Mouse (Mus musculus): ENCODE results near the gene Hoxd9. TPM values are rescaled to one million over a fixed set of nuclear protein-coding genes. Genes with fewer than 3 reads are reported as not detected.
A peak's percentile ranks its signal among the peaks of the same experiment; 100 is the strongest.

Hoxd9 gene
- total and polyA plus RNA-seq, 3 experiments, result not detected

GRCm38 (mm10) chr2:74660421-74661375 lies 36.8 kb upstream of the Hoxd9 start:
- dilution Hi-C loops (cut with MboI; ENCODE audit: extremely low pct_ligation_motif_present, extremely low pct_unique_long_range_greater_than_20kb, low sequenced_read_pairs), result no loop called here
- Histone ChIP-seq H3K27me3 (replicated peaks) (no peaks in the 10 kb centered on the region), H3K36me3 (replicated peaks in 1 of 2; ENCODE audit: control insufficient read depth in 1 of 2, insufficient read depth in 1 of 2, low read length in 1 of 2) (no peaks in the 10 kb centered on the region), H3K79me2 (replicated peaks; ENCODE audit: control insufficient read depth, extremely low read depth, insufficient read depth, poor library complexity, severe bottlenecking) (no peaks in the 10 kb centered on the region), H3K4me3 (replicated peaks in 1 of 3; ENCODE audit: low read depth in 2 of 3, low read length in 2 of 3, poor library complexity in 1 of 3) (no peak overlapping the region), H3K9ac (ENCODE audit: insufficient read depth, low read depth) (no peak overlapping the region), H3K27ac (ENCODE audit: insufficient read depth, low read depth) (no peak overlapping the region), H3K4me1 (ENCODE audit: control insufficient read depth in 1 of 2, insufficient read depth in 2 of 2) (peaks cover 0 to 5% of the 10 kb centered on the region in 2 experiments; a peak in 2 of 4 replicates), H3K9me3 (replicated peaks; ENCODE audit: low read length) (peaks cover 36% of the 10 kb centered on the region), H3K4me2 (ENCODE audit: insufficient read depth, low read depth, poor library complexity, severe bottlenecking) (no peak overlapping the region)
- TF ChIP-seq POLR2A (IDR thresholded peaks at IDR 0.05; ENCODE audit: low read depth, low read length), result no peak
- no peak for DNase-seq (ENCODE audit: extremely low read depth)
- in situ Hi-C loops (cut with MboI; ENCODE audit: low pct_ligation_motif_present, low pct_unique_long_range_greater_than_20kb, low sequenced_read_pairs), result loop anchor here (10.0 to 25.0 kb wide), 3 partner anchors 366 to 1073 kb away; partner anchors contain the start of gene Chrna1

- Histone ChIP-seq H3K27me3 (replicated peaks) (no peaks in the 10 kb centered on the region), H3K9ac (ENCODE audit: insufficient read depth, low read depth) (no peak overlapping the region), H3K4me3 (replicated peaks in 1 of 3; ENCODE audit: low read depth in 2 of 3, low read length in 2 of 3, poor library complexity in 1 of 3) (no peak overlapping the region), H3K36me3 (replicated peaks in 1 of 2; ENCODE audit: control insufficient read depth in 1 of 2, insufficient read depth in 1 of 2, low read length in 1 of 2) (no peaks in the 10 kb centered on the region), H3K27ac (ENCODE audit: insufficient read depth, low read depth) (no peak overlapping the region), H3K79me2 (replicated peaks; ENCODE audit: control insufficient read depth, extremely low read depth, insufficient read depth, poor library complexity, severe bottlenecking) (no peaks in the 10 kb centered on the region), H3K9me3 (replicated peaks; ENCODE audit: low read length) (peaks cover 28% of the 10 kb centered on the region), H3K4me2 (ENCODE audit: insufficient read depth, low read depth, poor library complexity, severe bottlenecking) (no peak overlapping the region; the same call in 1 of the 2 replicates), H3K4me1 (ENCODE audit: control insufficient read depth in 1 of 2, insufficient read depth in 2 of 2) (peaks cover 0 to 5% of the 10 kb centered on the region in 2 experiments; a peak in 2 of 4 replicates)
- dilution Hi-C loops (cut with MboI; ENCODE audit: extremely low pct_ligation_motif_present, extremely low pct_unique_long_range_greater_than_20kb, low sequenced_read_pairs), result no loop called here
- DNase-seq (ENCODE audit: extremely low read depth), result peak; percentile 29
- in situ Hi-C loops (cut with MboI; ENCODE audit: low pct_ligation_motif_present, low pct_unique_long_range_greater_than_20kb, low sequenced_read_pairs), result loop anchor here (10.0 to 25.0 kb wide), 3 partner anchors 367 to 1074 kb away; partner anchors contain the start of gene Chrna1
- no peak for TF ChIP-seq E2F4 (IDR thresholded peaks at IDR 0.05; ENCODE audit: insufficient replicate concordance, low read depth, low read length)
- no peak for TF ChIP-seq RCOR1 (conservative IDR thresholded peaks at IDR 0.05; ENCODE audit: low read depth, low read length)
- TF ChIP-seq BHLHE40 (IDR thresholded peaks at IDR 0.05; ENCODE audit: low read depth, low read length), result no peak
- no peak for TF ChIP-seq CHD2 (IDR thresholded peaks at IDR 0.05; ENCODE audit: low read length)
- no peak for TF ChIP-seq MEF2A (IDR thresholded peaks at IDR 0.05; ENCODE audit: borderline replicate concordance, low read depth, low read length)
- peak; percentile 64 for TF ChIP-seq SMC3 (IDR thresholded peaks at IDR 0.05; ENCODE audit: low read depth, low read length)
- TF ChIP-seq CHD1 (IDR thresholded peaks at IDR 0.05; ENCODE audit: low read depth, low read length), result no peak
- TF ChIP-seq RAD21 (IDR thresholded peaks at IDR 0.05; ENCODE audit: low read depth, low read length), result peak; percentile 77
- TF ChIP-seq ETS1 (conservative IDR thresholded peaks at IDR 0.05; ENCODE audit: low read depth, low read length), result no peak
- peak in 1 of 2 experiments; percentile 72; a peak in 2 of 4 replicates for TF ChIP-seq CTCF (conservative IDR thresholded peaks at IDR 0.05 in 1 of 2, IDR thresholded peaks at IDR 0.05 in 1 of 2; ENCODE audit: low read depth in 2 of 2, low read length in 2 of 2)
- 0 out of 2 replicates have a peak, but pooled peaks have one; percentile 8 for TF ChIP-seq ZC3H11A (IDR thresholded peaks at IDR 0.05; ENCODE audit: low read depth, low read length)
- no peak for TF ChIP-seq ELF1 (IDR thresholded peaks at IDR 0.05; ENCODE audit: low read depth, low read length)
- TF ChIP-seq POLR2A (IDR thresholded peaks at IDR 0.05; ENCODE audit: low read depth, low read length), result no peak
Measured at GRCm38 (mm10) chr2:74661685-74662084, 35.8 kb upstream of the Hoxd9 start.

Measured in CH12.LX (cell line).